Mouse (Mus musculus) MEL (cell line): Measurements from ENCODE around the gene Stard7. TPM values are rescaled to one million over a fixed set of nuclear protein-coding genes. Genes with fewer than 3 reads are reported as not detected.
A peak's percentile ranks its signal among the peaks of the same experiment; 100 is the strongest.

Source experiments
- DNase-seq: peaks from one replicate; pipeline ENCODE4 v3.0.0; 2011; ENCODE audit warnings: low read depth, low spot score
- H3K27ac ChIP-seq: 2 replicates; pipeline ENCODE4 v1.5.1; 2012; ENCODE audit warnings: low read depth, mild to moderate bottlenecking, control low read depth, low read length, moderate library complexity; ENCODE audit not compliant: control insufficient read depth
- H3K27me3 ChIP-seq, 2 experiments: fragments of 150-350 bp in 1 of 2; sonication (generic) in 1 of 2; 2 replicates each; pipeline ENCODE4 v1.6.1; 2012; ENCODE audit warnings: low read length in 2 of 2, mild to moderate bottlenecking in 2 of 2, improper control_type of control experiment in 1 of 2, moderate library complexity in 1 of 2; ENCODE audit not compliant: insufficient read depth in 2 of 2, control insufficient read depth in 1 of 2
- H3K36me3 ChIP-seq, 2 experiments: 2 replicates each; pipeline ENCODE4 v1.6.1; 2012 to 2014; ENCODE audit warnings: low read length in 2 of 2, improper control_type of control experiment in 1 of 2, inconsistent platforms in 1 of 2, mild to moderate bottlenecking in 1 of 2; ENCODE audit not compliant: insufficient read depth in 2 of 2, control insufficient read depth in 1 of 2
- H3K4me1 ChIP-seq, 2 experiments: fragments of 150-350 bp in 1 of 2; sonication (generic) in 1 of 2; 2 replicates each; pipeline ENCODE4 v1.6.1; 2012; ENCODE audit warnings: low read length in 2 of 2, improper control_type of control experiment in 1 of 2, mild to moderate bottlenecking in 1 of 2; ENCODE audit not compliant: insufficient read depth in 2 of 2, control insufficient read depth in 1 of 2
- H3K4me3 ChIP-seq, 2 experiments: fragments of 150-350 bp in 1 of 2; sonication (generic) in 1 of 2; 2 replicates each; pipeline ENCODE4 v1.5.1; 2012; ENCODE audit warnings: low read depth in 2 of 2, low read length in 2 of 2, mild to moderate bottlenecking in 2 of 2, moderate library complexity in 2 of 2, control low read depth in 1 of 2, improper control_type of control experiment in 1 of 2; ENCODE audit not compliant: control insufficient read depth in 1 of 2, insufficient read depth in 1 of 2
- H3K79me2 ChIP-seq: 2 replicates; pipeline ENCODE4 v1.6.1; 2012; ENCODE audit warnings: mild to moderate bottlenecking, low read length, moderate library complexity; ENCODE audit not compliant: control insufficient read depth, poor library complexity, insufficient read depth
- H3K9ac ChIP-seq: 2 replicates; pipeline ENCODE4 v1.6.1; 2012; ENCODE audit warnings: low read depth, mild to moderate bottlenecking, control low read depth, low read length, moderate library complexity; ENCODE audit not compliant: control insufficient read depth, poor library complexity, severe bottlenecking
- H3K9me3 ChIP-seq: fragments of 150-350 bp; sonication (generic); replicated peaks from 2 replicates; pipeline ENCODE4 v1.6.1; 2012; ENCODE audit warnings: mild to moderate bottlenecking, low read length, improper control_type of control experiment, moderate library complexity; ENCODE audit not compliant: insufficient read depth
- BHLHE40 ChIP-seq: IDR thresholded peaks from 2 replicates; pipeline ENCODE4 v1.6.1; 2012; ENCODE audit warnings: low read depth, mild to moderate bottlenecking, inconsistent platforms, low read length, improper control_type of control experiment, borderline replicate concordance
- CHD1 ChIP-seq: IDR thresholded peaks from 2 replicates; pipeline ENCODE4 v1.6.1; 2012; ENCODE audit warnings: low read depth, mild to moderate bottlenecking, inconsistent platforms, low read length, improper control_type of control experiment
- CTCF ChIP-seq, 3 experiments: IDR thresholded peaks in 2 of 3; conservative IDR thresholded peaks in 1 of 3; 2 replicates each; pipeline ENCODE4 v1.5.1; 2011 to 2012; ENCODE audit warnings: low read length in 3 of 3, low read depth in 2 of 3, mild to moderate bottlenecking in 2 of 3, improper control_type of control experiment in 1 of 3, inconsistent platforms in 1 of 3, mixed read lengths in 1 of 3, moderate library complexity in 1 of 3; ENCODE audit not compliant: control insufficient read depth in 1 of 3, insufficient read depth in 1 of 3, poor library complexity in 1 of 3, severe bottlenecking in 1 of 3
- E2F4 ChIP-seq: IDR thresholded peaks from 2 replicates; pipeline ENCODE4 v1.6.1; 2011; ENCODE audit warnings: low read depth, low read length, improper control_type of control experiment, borderline replicate concordance
- ELF1 ChIP-seq: IDR thresholded peaks from 2 replicates; pipeline ENCODE4 v1.6.1; 2014; ENCODE audit warnings: low read depth, mild to moderate bottlenecking, inconsistent platforms, low read length, improper control_type of control experiment, moderate library complexity
- GATA1 ChIP-seq: IDR thresholded peaks from 2 replicates; pipeline ENCODE4 v1.6.1; 2011; ENCODE audit warnings: low read depth, low read length, improper control_type of control experiment
- HCFC1 ChIP-seq: IDR thresholded peaks from 2 replicates; pipeline ENCODE4 v1.6.1; 2012; ENCODE audit warnings: low read depth, mild to moderate bottlenecking, inconsistent platforms, low read length, improper control_type of control experiment, moderate library complexity
- KAT2A ChIP-seq: conservative IDR thresholded peaks from 2 replicates; pipeline ENCODE4 v1.6.1; 2012; ENCODE audit warnings: low read depth, low read length, improper control_type of control experiment, inconsistent platforms
- MAFK ChIP-seq: IDR thresholded peaks from 2 replicates; pipeline ENCODE4 v1.6.1; 2011; ENCODE audit warnings: low read depth, mild to moderate bottlenecking, low read length, improper control_type of control experiment, borderline replicate concordance
- MAZ ChIP-seq: IDR thresholded peaks from 2 replicates; pipeline ENCODE4 v1.6.1; 2012; ENCODE audit warnings: low read depth, mild to moderate bottlenecking, inconsistent platforms, low read length, improper control_type of control experiment
- MEF2A ChIP-seq: IDR thresholded peaks from 2 replicates; pipeline ENCODE4 v1.6.1; 2014; ENCODE audit warnings: low read depth, mild to moderate bottlenecking, inconsistent platforms, low read length, improper control_type of control experiment; ENCODE audit not compliant: poor library complexity, insufficient replicate concordance, severe bottlenecking; ENCODE audit errors: extremely low read depth
- MYC ChIP-seq: IDR thresholded peaks from 2 replicates; pipeline ENCODE4 v1.6.1; 2011; ENCODE audit warnings: low read depth, mild to moderate bottlenecking, low read length, improper control_type of control experiment, moderate library complexity
- NRF1 ChIP-seq: IDR thresholded peaks from 2 replicates; pipeline ENCODE4 v1.6.1; 2014; ENCODE audit warnings: low read depth, mild to moderate bottlenecking, inconsistent platforms, low read length, improper control_type of control experiment, moderate library complexity; ENCODE audit not compliant: poor library complexity, insufficient read depth, severe bottlenecking
- POLR2AphosphoS5 ChIP-seq: IDR thresholded peaks from 2 replicates; pipeline ENCODE4 v1.6.1; 2012; ENCODE audit warnings: low read depth, borderline replicate concordance, mild to moderate bottlenecking, inconsistent platforms, low read length, moderate library complexity, mixed read lengths
- SIN3A ChIP-seq: IDR thresholded peaks from 2 replicates; pipeline ENCODE4 v1.6.1; 2012; ENCODE audit warnings: low read length, improper control_type of control experiment, inconsistent platforms
- TAL1 ChIP-seq: IDR thresholded peaks from 2 replicates; pipeline ENCODE4 v1.6.1; 2012; ENCODE audit warnings: mild to moderate bottlenecking, inconsistent platforms, low read length, moderate library complexity, mixed read lengths
- TBP ChIP-seq: IDR thresholded peaks from 2 replicates; pipeline ENCODE4 v1.8.0; 2011; ENCODE audit warnings: low read depth, low read length, improper control_type of control experiment
- TCF12 ChIP-seq: IDR thresholded peaks from 2 replicates; pipeline ENCODE4 v1.6.1; 2014; ENCODE audit warnings: low read depth, mild to moderate bottlenecking, inconsistent platforms, low read length, improper control_type of control experiment, moderate library complexity
- UBTF ChIP-seq: IDR thresholded peaks from 2 replicates; pipeline ENCODE4 v1.6.1; 2012; ENCODE audit warnings: low read depth, mild to moderate bottlenecking, inconsistent platforms, low read length, improper control_type of control experiment, moderate library complexity, borderline replicate concordance; ENCODE audit not compliant: insufficient read depth
- USF1 ChIP-seq: IDR thresholded peaks from 2 replicates; pipeline ENCODE4 v1.6.1; 2014; ENCODE audit warnings: low read depth, mild to moderate bottlenecking, inconsistent platforms, low read length, improper control_type of control experiment, moderate library complexity
- ZKSCAN1 ChIP-seq: IDR thresholded peaks from 2 replicates; pipeline ENCODE4 v1.6.1; 2012; ENCODE audit warnings: low read depth, mild to moderate bottlenecking, inconsistent platforms, low read length, improper control_type of control experiment, moderate library complexity
- ZNF384 ChIP-seq: IDR thresholded peaks from 2 replicates; pipeline ENCODE4 v1.6.1; 2012; ENCODE audit warnings: low read depth, mild to moderate bottlenecking, inconsistent platforms, low read length, improper control_type of control experiment
- polyA plus RNA-seq, 2 experiments: library from polyadenylated mRNA; stranded (reverse) in 1 of 2; unstranded in 1 of 2; fragments of >175 nt in 1 of 2; fragments of >200 nt in 1 of 2; gene quantifications; 2 replicates each; pipeline versions ENCODE4 v1.2.1 to v1.2.4; 2012; ENCODE audit warnings: low replicate concordance in 2 of 2, low read depth in 1 of 2; ENCODE audit not compliant: insufficient read length in 2 of 2, insufficient read depth in 1 of 2, missing spikeins in 1 of 2
- total RNA-seq: library from RNA; depleted of rRNA; stranded (reverse); fragments of 300-350 nt; gene quantifications from 2 replicates; pipeline ENCODE4 v1.2.3, GENCODE M21; 2012

Stard7 gene
- total and polyA plus RNA-seq, 3 experiments = 87.7 to 134 (median 87.9) TPM

- Histone ChIP-seq H3K4me3 (no peak overlapping the region), H3K27ac (no peak overlapping the region), H3K4me1 (peaks cover 3 to 22% of the 10 kb centered on the region in 2 experiments; a peak in 3 of 4 replicates), H3K36me3 (peaks cover 0 to 12% of the 10 kb centered on the region in 2 experiments; a peak in 2 of 4 replicates), H3K9me3 (no peaks in the 10 kb centered on the region), H3K27me3 (no peaks in the 10 kb centered on the region), H3K79me2 (peaks cover 12% of the 10 kb centered on the region), H3K9ac (no peak overlapping the region)
- no peak for TF ChIP-seq ZNF384
- no peak for TF ChIP-seq ZKSCAN1
- no peak for TF ChIP-seq E2F4
- no peak for TF ChIP-seq POLR2AphosphoS5
- TF ChIP-seq CTCF (IDR thresholded peaks at IDR 0.05 in 2 of 3, conservative IDR thresholded peaks at IDR 0.05 in 1 of 3; ENCODE audit: control insufficient read depth in 1 of 3, insufficient read depth in 1 of 3, low read depth in 2 of 3, low read length in 3 of 3, poor library complexity in 1 of 3, severe bottlenecking in 1 of 3) = no peak
- TF ChIP-seq USF1 = no peak
- no peak for TF ChIP-seq KAT2A
- no peak for TF ChIP-seq TBP
- TF ChIP-seq MEF2A = no peak
- TF ChIP-seq MAFK = no peak
- TF ChIP-seq HCFC1 = no peak
- no peak for TF ChIP-seq CHD1
- no peak for TF ChIP-seq ELF1
- no peak for TF ChIP-seq MAZ
- no peak for TF ChIP-seq GATA1
- TF ChIP-seq UBTF = no peak
- TF ChIP-seq TAL1 = no peak
- no peak for TF ChIP-seq NRF1
- TF ChIP-seq MYC = no peak
- DNase-seq = no peak
Measured at GRCm38 (mm10) chr2:127333945-127334603, 64.1 kb downstream of the Stard7 start.

GRCm38 (mm10) chr2:127335078-127335541 is 65.1 kb downstream of the Stard7 start:
- peak overlapping the region; percentile 40; the same call in 1 of the 2 replicates for H3K27ac ChIP-seq
- peaks cover 12% of the 10 kb centered on the region for H3K79me2 ChIP-seq
- peak; percentile 49 for DNase-seq
- H3K36me3 ChIP-seq = peaks cover 0 to 12% of the 10 kb centered on the region in 2 experiments; a peak in 2 of 4 replicates
- no peak overlapping the region for H3K4me3 ChIP-seq
- peak; percentile 37; the same call in 1 of the 2 replicates for TF ChIP-seq BHLHE40
- no peak for TF ChIP-seq TCF12
- 0 out of 2 replicates have a peak, but pooled peaks have one; percentile 18 for TF ChIP-seq CHD1
- TF ChIP-seq MEF2A = no peak
- TF ChIP-seq SIN3A = peak; percentile 22; the same call in 1 of the 2 replicates
- peaks cover 0 to 20% of the 10 kb centered on the region in 2 experiments; a peak in 3 of 4 replicates for H3K4me1 ChIP-seq
- no peaks in the 10 kb centered on the region for H3K27me3 ChIP-seq
- no peaks in the 10 kb centered on the region for H3K9me3 ChIP-seq
- peak overlapping the region; percentile 55 for H3K9ac ChIP-seq
